30 mouse cellular contexts compared by ENCODE assay signal in the genomic region with DNA sequence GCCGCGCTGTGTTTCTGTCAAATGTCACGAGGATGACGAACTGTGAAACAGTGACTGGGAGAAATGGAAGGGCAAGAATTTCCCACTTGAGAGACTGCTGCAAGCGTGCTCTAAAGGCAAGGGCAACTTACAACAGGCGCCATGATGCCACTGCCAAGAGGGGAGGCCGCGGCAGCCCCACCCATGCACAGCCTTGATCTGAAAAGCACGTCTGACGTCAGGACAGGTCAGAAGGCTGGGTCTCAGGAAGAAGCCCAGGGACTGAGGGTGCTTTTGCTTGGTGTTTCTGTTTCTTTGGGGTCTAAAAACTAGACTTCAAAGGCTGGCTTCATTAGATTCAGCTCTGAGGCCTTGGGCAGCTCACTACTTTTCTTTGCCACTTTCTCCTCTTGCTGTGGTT.
DNase-seq lines count a peak whose midpoint lies in the region; ATAC-seq and TF ChIP-seq lines count a peak whose summit lies in the region.
"Had no signal": no experiment of that assay in that cellular context is flagged by ENCODE, and none has a peak within 500 bp of the region (broad histone marks: within the 10 kb centered on the region; RNA-seq: fewer than 3 reads in every experiment).

No protein-coding gene starts in this region.

- peak; percentile 30 for DNase-seq in adrenal gland, postnatal 14 days
- no peak for DNase-seq in adrenal gland, postnatal 4 days (ENCODE audit: low spot score in 2 of 2)
- peak; percentile 30 for DNase-seq in brain, embryonic 14.5 days (ENCODE audit: low read depth)
- DNase-seq in thymus, postnatal 4 days: no peak
- DNase-seq: cerebellum, adult 11 months; cerebellum, adult 9-10 months; cerebellum, postnatal 36 days; forebrain, postnatal 0 days; heart, adult 2 months; heart, postnatal 10 days; kidney, adult 11 months; kidney, postnatal 25 days; lung, embryonic 14.5 days; lung, postnatal 36 days; retina, postnatal 1 day; right cerebral cortex, postnatal 14 days; thymus, postnatal 14 days had no signal

- H3K4me3 ChIP-seq in neural tube, embryonic 13.5 days: no peak overlapping the region
- no peak overlapping the region for H3K4me3 ChIP-seq in neural tube, embryonic 15.5 days (replicated peaks)
- no peak overlapping the region for H3K4me3 ChIP-seq in midbrain, embryonic 13.5 days (replicated peaks)
- H3K4me3 ChIP-seq: heart, adult 2 months; heart, embryonic 13.5 days; hindbrain, embryonic 10.5 days; hindbrain, embryonic 15.5 days; kidney, embryonic 15.5 days; left cerebral cortex, adult 2 months; liver, embryonic 15.5 days; stomach, embryonic 15.5 days had no signal

- H3K27me3 ChIP-seq in neural tube, embryonic 13.5 days: no peaks in the 10 kb centered on the region
- no peaks in the 10 kb centered on the region for H3K27me3 ChIP-seq in neural tube, embryonic 15.5 days (replicated peaks)
- H3K27me3 ChIP-seq in midbrain, embryonic 13.5 days: no peaks in the 10 kb centered on the region
- H3K27me3 ChIP-seq: heart, embryonic 13.5 days; hindbrain, embryonic 15.5 days; kidney, embryonic 15.5 days; liver, embryonic 15.5 days; stomach, embryonic 15.5 days had no signal

- peaks cover 2% of the 10 kb centered on the region; the same call in 1 of the 2 replicates for H3K36me3 ChIP-seq in neural tube, embryonic 13.5 days
- H3K36me3 ChIP-seq in neural tube, embryonic 15.5 days: no peaks in the 10 kb centered on the region
- no peaks in the 10 kb centered on the region for H3K36me3 ChIP-seq in midbrain, embryonic 13.5 days
- H3K36me3 ChIP-seq: heart, embryonic 13.5 days; hindbrain, embryonic 10.5 days; hindbrain, embryonic 15.5 days; kidney, embryonic 15.5 days; liver, embryonic 15.5 days; stomach, embryonic 15.5 days had no signal

- ATAC-seq in neural tube, embryonic 13.5 days (ENCODE audit: low read depth): 0 out of 2 replicates have a peak, but pooled peaks have one; percentile 20
- ATAC-seq in neural tube, embryonic 15.5 days (ENCODE audit: low FRiP score): no peak
- ATAC-seq in midbrain, embryonic 13.5 days: no peak
- ATAC-seq: CD4-positive, CD25-positive, alpha-beta regulatory T cell, adult 4 months; forebrain, postnatal 0 days; inflammation-experienced regulatory T-cells, adult 6 months had no signal

- H3K9ac ChIP-seq in neural tube, embryonic 13.5 days: no peak overlapping the region
- no peak overlapping the region for H3K9ac ChIP-seq in neural tube, embryonic 15.5 days (replicated peaks)
- no peak overlapping the region for H3K9ac ChIP-seq in midbrain, embryonic 13.5 days (replicated peaks)
- H3K9ac ChIP-seq: forebrain, postnatal 0 days; heart, embryonic 13.5 days; hindbrain, embryonic 15.5 days; kidney, embryonic 15.5 days; liver, embryonic 15.5 days; lung, embryonic 14.5 days; stomach, embryonic 15.5 days had no signal

- TF ChIP-seq POLR2A in brain, embryonic 14.5 days (IDR thresholded peaks at IDR 0.05; ENCODE audit: borderline replicate concordance, extremely low read depth, insufficient read depth, insufficient read length, poor library complexity, severe bottlenecking): no peak

- H3K4me1 ChIP-seq in neural tube, embryonic 13.5 days (replicated peaks): peaks cover 32% of the 10 kb centered on the region
- peaks cover 31% of the 10 kb centered on the region for H3K4me1 ChIP-seq in neural tube, embryonic 15.5 days
- peaks cover 7% of the 10 kb centered on the region; the same call in 1 of the 2 replicates for H3K4me1 ChIP-seq in midbrain, embryonic 13.5 days (replicated peaks)
- H3K4me1 ChIP-seq: liver, embryonic 15.5 days had no signal

- H3K9me3 ChIP-seq in neural tube, embryonic 13.5 days: no peaks in the 10 kb centered on the region
- H3K9me3 ChIP-seq in neural tube, embryonic 15.5 days (replicated peaks): no peaks in the 10 kb centered on the region
- no peaks in the 10 kb centered on the region for H3K9me3 ChIP-seq in midbrain, embryonic 13.5 days
- H3K9me3 ChIP-seq: heart, embryonic 13.5 days; hindbrain, embryonic 10.5 days; hindbrain, embryonic 15.5 days; kidney, embryonic 15.5 days; liver, embryonic 15.5 days; stomach, embryonic 15.5 days had no signal

- no peak for TF ChIP-seq CTCF in brain, embryonic 14.5 days (IDR thresholded peaks at IDR 0.05; ENCODE audit: borderline replicate concordance, extremely low read depth, insufficient read depth, insufficient read length)

- no peak overlapping the region for H3K4me2 ChIP-seq in neural tube, embryonic 13.5 days
- H3K4me2 ChIP-seq in neural tube, embryonic 15.5 days: no peak overlapping the region
- no peak overlapping the region for H3K4me2 ChIP-seq in midbrain, embryonic 13.5 days (replicated peaks)
- H3K4me2 ChIP-seq: heart, embryonic 13.5 days; hindbrain, embryonic 15.5 days; kidney, embryonic 15.5 days; liver, embryonic 15.5 days; lung, embryonic 14.5 days; midbrain, embryonic 11.5 days; stomach, embryonic 15.5 days had no signal

- 67% methylated on average over 10 of the region's 10 CpGs for WGBS in neural tube, embryonic 13.5 days
- WGBS in neural tube, embryonic 15.5 days: 71% methylated on average over 10 of the region's 10 CpGs
- 86% methylated on average over 10 of the region's 10 CpGs for WGBS in midbrain, embryonic 13.5 days

- H3K27ac ChIP-seq in neural tube, embryonic 13.5 days (replicated peaks): no peak overlapping the region
- no peak overlapping the region for H3K27ac ChIP-seq in neural tube, embryonic 15.5 days (replicated peaks)
- no peak overlapping the region for H3K27ac ChIP-seq in midbrain, embryonic 13.5 days
- H3K27ac ChIP-seq: heart, adult 2 months; heart, embryonic 13.5 days; hindbrain, embryonic 10.5 days; hindbrain, embryonic 15.5 days; kidney, embryonic 15.5 days; left cerebral cortex, adult 2 months; liver, embryonic 15.5 days; stomach, embryonic 15.5 days had no signal

Comparison
In these comparisons a context has a peak if more than half of its experiments do, and no peak if none do; other contexts are left out.
1. DNase-seq: peak in adrenal gland, postnatal 14 days (single experiment) and brain, embryonic 14.5 days (single experiment); none in adrenal gland, postnatal 4 days (0 of 2) and thymus, postnatal 4 days (single experiment).